Mouse (Mus musculus): ENCODE measurements around the gene Tep1. TPM values are rescaled to one million over a fixed set of nuclear protein-coding genes. Genes with fewer than 3 reads are reported as not detected.

Gene Tep1
- 24.0 TPM for polyA plus RNA-seq (2014; fragmentation: Illumina TruSeq; extraction: RNeasy Lipid Tissue Mini Kit (QIAGEN cat#74804); ENCODE audit: insufficient read depth, low read depth, low replicate concordance)

DNA sequence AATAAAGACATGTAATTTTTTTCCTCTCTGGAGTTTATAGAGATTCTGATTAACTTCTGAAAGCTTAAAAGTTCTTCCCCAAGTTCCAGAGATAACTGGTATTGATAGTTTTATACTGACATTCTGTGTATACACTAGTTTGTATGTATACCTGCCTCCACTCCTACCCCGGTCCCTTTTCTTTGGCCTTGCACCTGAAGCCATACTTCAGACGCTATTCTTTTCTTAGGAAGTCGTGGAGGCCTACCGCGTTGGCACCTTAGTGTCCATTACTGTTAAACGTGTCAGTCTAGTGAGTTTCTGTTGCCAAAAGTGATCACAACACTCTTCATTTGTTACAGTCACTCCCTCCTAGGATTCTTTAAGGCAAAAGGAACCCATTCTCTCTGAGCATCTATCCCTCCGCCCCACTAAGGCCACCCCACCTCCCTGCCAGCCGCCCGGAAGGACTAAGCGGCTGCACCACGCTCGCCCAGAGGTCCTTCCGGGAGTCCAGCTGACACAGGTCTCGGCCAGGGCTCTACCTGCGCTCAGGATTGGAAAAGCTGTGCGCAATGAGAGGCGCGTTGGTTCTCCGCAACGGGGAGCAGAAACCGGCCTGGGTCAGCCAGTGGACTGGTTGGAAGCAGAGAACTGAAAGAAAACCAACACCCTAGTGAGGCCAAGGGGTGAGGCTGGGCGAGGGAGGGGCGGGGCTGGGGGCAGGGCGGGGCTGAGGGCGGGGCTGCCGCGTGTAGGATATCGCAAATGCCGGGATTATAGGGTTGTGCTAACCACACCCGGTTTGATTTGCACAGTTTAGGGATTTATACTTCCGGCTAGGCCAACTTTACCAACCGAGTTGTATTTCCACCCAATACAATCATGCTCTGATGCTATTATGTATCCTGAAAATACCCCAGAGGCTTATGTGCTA lies at the start of gene Tep1:
Gene Tep1 (minus strand): TSS at position 672 of the 916 bp plus-strand sequence.

DNA sequence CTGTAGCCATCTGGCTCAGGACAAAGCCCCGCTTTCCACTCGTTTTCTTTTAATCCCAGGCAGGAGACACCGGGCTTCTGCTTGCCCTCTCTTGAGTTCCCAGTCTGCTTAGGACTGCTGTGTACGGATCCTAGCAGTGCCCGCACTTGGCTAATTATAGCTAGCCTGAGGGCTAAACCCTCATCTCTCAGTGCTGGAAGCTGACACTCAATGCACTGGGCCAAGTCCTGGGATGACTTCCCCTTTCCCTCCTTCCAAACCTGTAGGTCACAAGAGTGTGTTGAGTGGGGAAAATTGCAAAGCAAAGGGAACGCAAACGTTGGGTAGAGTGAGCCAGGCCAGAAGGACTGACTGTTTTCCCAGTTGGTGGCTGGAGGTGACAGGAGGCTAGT lies 27.0 kb upstream of the Tep1 start, which contains the start of gene Klhl33:
Gene Klhl33 (minus strand): TSS at position 134 of the 392 bp plus-strand sequence.

DNA sequence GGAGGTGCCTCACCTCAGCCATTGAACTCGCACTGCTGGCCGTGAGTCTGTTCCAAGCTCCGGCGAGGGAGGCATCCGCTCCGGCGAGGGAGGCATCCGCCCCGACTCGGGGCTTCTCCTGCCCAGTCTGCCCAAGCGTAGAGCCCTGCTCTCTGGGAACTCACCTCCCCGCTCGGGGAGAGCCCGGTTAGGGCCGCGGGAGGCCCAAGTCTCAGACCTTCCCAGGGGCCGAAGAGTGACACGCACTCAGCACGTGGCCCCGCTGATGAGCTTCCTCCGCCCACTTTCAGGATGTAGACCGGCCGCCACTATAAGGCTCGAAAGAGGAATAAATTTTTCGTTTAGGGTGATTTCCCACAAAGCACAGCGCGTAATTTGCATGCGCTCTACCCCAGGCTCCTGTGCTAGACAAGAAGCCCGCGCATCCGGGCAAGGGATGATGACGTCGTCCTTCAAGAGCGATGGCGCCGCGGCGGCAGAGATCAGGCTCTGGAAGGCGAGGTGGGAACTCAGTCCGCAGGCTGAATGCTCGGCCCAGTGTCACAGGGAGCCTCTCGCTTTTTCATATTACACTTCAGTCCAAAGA lies 62.8 kb downstream of the Tep1 start, which contains the start of the genes Ccnb1ip1 and Parp2:
Gene Ccnb1ip1 (minus strand): TSS at position 246 of the 586 bp plus-strand sequence.
Gene Parp2 (plus strand): TSS at position 355 of the 586 bp plus-strand sequence.

DNA sequence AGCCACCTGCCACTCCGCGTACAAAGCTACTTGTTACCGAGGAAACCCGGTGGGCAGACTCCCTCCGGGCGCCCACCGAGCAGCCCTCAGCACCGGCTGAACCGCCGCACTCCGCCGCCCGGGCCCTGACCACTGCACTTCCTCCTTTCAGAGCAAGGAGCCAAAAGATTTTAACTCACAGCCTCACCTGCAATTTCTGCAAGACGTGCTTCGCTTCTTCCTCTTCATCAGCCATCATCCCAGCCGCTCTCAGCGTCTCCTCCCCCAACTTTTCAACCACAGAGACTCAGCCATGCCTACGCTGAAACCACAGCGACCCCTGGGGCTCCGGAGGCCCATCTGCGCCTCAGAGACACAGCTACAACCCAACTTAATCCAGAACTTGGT lies 85.1 kb downstream of the Tep1 start, which contains the start of gene Ttc5:
Gene Ttc5 (minus strand): TSS at position 269 of the 387 bp plus-strand sequence.

Other genes with a start within 250 kb of the Tep1 start
- gene Olfr745, start 231.2 kb downstream of the Tep1 start, polyA plus RNA-seq (2014; fragmentation: Illumina TruSeq; extraction: RNeasy Lipid Tissue Mini Kit (QIAGEN cat#74804); ENCODE audit: insufficient read depth, low read depth, low replicate concordance), result not detected
- not detected for gene Olfr746, start 223.5 kb downstream of the Tep1 start, polyA plus RNA-seq (2014; fragmentation: Illumina TruSeq; extraction: RNeasy Lipid Tissue Mini Kit (QIAGEN cat#74804); ENCODE audit: insufficient read depth, low read depth, low replicate concordance)
- gene Olfr747, start 177.4 kb downstream of the Tep1 start, polyA plus RNA-seq (2014; fragmentation: Illumina TruSeq; extraction: RNeasy Lipid Tissue Mini Kit (QIAGEN cat#74804); ENCODE audit: insufficient read depth, low read depth, low replicate concordance), result not detected
- not detected for gene Olfr748, start 163.2 kb downstream of the Tep1 start, polyA plus RNA-seq (2014; fragmentation: Illumina TruSeq; extraction: RNeasy Lipid Tissue Mini Kit (QIAGEN cat#74804); ENCODE audit: insufficient read depth, low read depth, low replicate concordance)
- not detected for gene Olfr749, start 125.5 kb downstream of the Tep1 start, polyA plus RNA-seq (2014; fragmentation: Illumina TruSeq; extraction: RNeasy Lipid Tissue Mini Kit (QIAGEN cat#74804); ENCODE audit: insufficient read depth, low read depth, low replicate concordance)
- gene Ttc5, start 85.0 kb downstream of the Tep1 start, polyA plus RNA-seq (2014; fragmentation: Illumina TruSeq; extraction: RNeasy Lipid Tissue Mini Kit (QIAGEN cat#74804); ENCODE audit: insufficient read depth, low read depth, low replicate concordance), result 27.1 TPM
- gene Ccnb1ip1, start 62.8 kb downstream of the Tep1 start, polyA plus RNA-seq (2014; fragmentation: Illumina TruSeq; extraction: RNeasy Lipid Tissue Mini Kit (QIAGEN cat#74804); ENCODE audit: insufficient read depth, low read depth, low replicate concordance), result not detected
- 18.8 TPM for gene Parp2, start 62.7 kb downstream of the Tep1 start, polyA plus RNA-seq (2014; fragmentation: Illumina TruSeq; extraction: RNeasy Lipid Tissue Mini Kit (QIAGEN cat#74804); ENCODE audit: insufficient read depth, low read depth, low replicate concordance)
- 0.58 TPM for gene Klhl33, start 26.9 kb upstream of the Tep1 start, polyA plus RNA-seq (2014; fragmentation: Illumina TruSeq; extraction: RNeasy Lipid Tissue Mini Kit (QIAGEN cat#74804); ENCODE audit: insufficient read depth, low read depth, low replicate concordance)
- gene Osgep, start 54.3 kb upstream of the Tep1 start, polyA plus RNA-seq (2014; fragmentation: Illumina TruSeq; extraction: RNeasy Lipid Tissue Mini Kit (QIAGEN cat#74804); ENCODE audit: insufficient read depth, low read depth, low replicate concordance), result 62.6 TPM
- gene Apex1, start 54.4 kb upstream of the Tep1 start, polyA plus RNA-seq (2014; fragmentation: Illumina TruSeq; extraction: RNeasy Lipid Tissue Mini Kit (QIAGEN cat#74804); ENCODE audit: insufficient read depth, low read depth, low replicate concordance), result 29.3 TPM
- 40.5 TPM for gene Pip4p1, start 60.3 kb upstream of the Tep1 start, polyA plus RNA-seq (2014; fragmentation: Illumina TruSeq; extraction: RNeasy Lipid Tissue Mini Kit (QIAGEN cat#74804); ENCODE audit: insufficient read depth, low read depth, low replicate concordance)
- 75.4 TPM for gene Pnp, start 60.5 kb upstream of the Tep1 start, polyA plus RNA-seq (2014; fragmentation: Illumina TruSeq; extraction: RNeasy Lipid Tissue Mini Kit (QIAGEN cat#74804); ENCODE audit: insufficient read depth, low read depth, low replicate concordance)
- gene Gm49342, start 74.0 kb upstream of the Tep1 start, polyA plus RNA-seq (2014; fragmentation: Illumina TruSeq; extraction: RNeasy Lipid Tissue Mini Kit (QIAGEN cat#74804); ENCODE audit: insufficient read depth, low read depth, low replicate concordance), result 28.1 TPM
- 1.7 TPM for gene Pnp2, start 85.4 kb upstream of the Tep1 start, polyA plus RNA-seq (2014; fragmentation: Illumina TruSeq; extraction: RNeasy Lipid Tissue Mini Kit (QIAGEN cat#74804); ENCODE audit: insufficient read depth, low read depth, low replicate concordance)
- not detected for gene Rnase10, start 137.2 kb upstream of the Tep1 start, polyA plus RNA-seq (2014; fragmentation: Illumina TruSeq; extraction: RNeasy Lipid Tissue Mini Kit (QIAGEN cat#74804); ENCODE audit: insufficient read depth, low read depth, low replicate concordance)
- gene Rnase9, start 171.3 kb upstream of the Tep1 start, polyA plus RNA-seq (2014; fragmentation: Illumina TruSeq; extraction: RNeasy Lipid Tissue Mini Kit (QIAGEN cat#74804); ENCODE audit: insufficient read depth, low read depth, low replicate concordance), result not detected
- gene Rnase11, start 179.6 kb upstream of the Tep1 start, polyA plus RNA-seq (2014; fragmentation: Illumina TruSeq; extraction: RNeasy Lipid Tissue Mini Kit (QIAGEN cat#74804); ENCODE audit: insufficient read depth, low read depth, low replicate concordance), result not detected
- not detected for gene Rnase12, start 187.1 kb upstream of the Tep1 start, polyA plus RNA-seq (2014; fragmentation: Illumina TruSeq; extraction: RNeasy Lipid Tissue Mini Kit (QIAGEN cat#74804); ENCODE audit: insufficient read depth, low read depth, low replicate concordance)
- gene Olfr750, start 203.9 kb upstream of the Tep1 start, polyA plus RNA-seq (2014; fragmentation: Illumina TruSeq; extraction: RNeasy Lipid Tissue Mini Kit (QIAGEN cat#74804); ENCODE audit: insufficient read depth, low read depth, low replicate concordance), result 1.1 TPM
- gene Rnase4, start 220.5 kb upstream of the Tep1 start, polyA plus RNA-seq (2014; fragmentation: Illumina TruSeq; extraction: RNeasy Lipid Tissue Mini Kit (QIAGEN cat#74804); ENCODE audit: insufficient read depth, low read depth, low replicate concordance), result 581 TPM
- 75.0 TPM for gene Ang, start 220.6 kb upstream of the Tep1 start, polyA plus RNA-seq (2014; fragmentation: Illumina TruSeq; extraction: RNeasy Lipid Tissue Mini Kit (QIAGEN cat#74804); ENCODE audit: insufficient read depth, low read depth, low replicate concordance)
- gene Eddm3b, start 243.9 kb upstream of the Tep1 start, polyA plus RNA-seq (2014; fragmentation: Illumina TruSeq; extraction: RNeasy Lipid Tissue Mini Kit (QIAGEN cat#74804); ENCODE audit: insufficient read depth, low read depth, low replicate concordance), result not detected